8 mouse cellular contexts compared by ENCODE assay signal in the genomic region with DNA sequence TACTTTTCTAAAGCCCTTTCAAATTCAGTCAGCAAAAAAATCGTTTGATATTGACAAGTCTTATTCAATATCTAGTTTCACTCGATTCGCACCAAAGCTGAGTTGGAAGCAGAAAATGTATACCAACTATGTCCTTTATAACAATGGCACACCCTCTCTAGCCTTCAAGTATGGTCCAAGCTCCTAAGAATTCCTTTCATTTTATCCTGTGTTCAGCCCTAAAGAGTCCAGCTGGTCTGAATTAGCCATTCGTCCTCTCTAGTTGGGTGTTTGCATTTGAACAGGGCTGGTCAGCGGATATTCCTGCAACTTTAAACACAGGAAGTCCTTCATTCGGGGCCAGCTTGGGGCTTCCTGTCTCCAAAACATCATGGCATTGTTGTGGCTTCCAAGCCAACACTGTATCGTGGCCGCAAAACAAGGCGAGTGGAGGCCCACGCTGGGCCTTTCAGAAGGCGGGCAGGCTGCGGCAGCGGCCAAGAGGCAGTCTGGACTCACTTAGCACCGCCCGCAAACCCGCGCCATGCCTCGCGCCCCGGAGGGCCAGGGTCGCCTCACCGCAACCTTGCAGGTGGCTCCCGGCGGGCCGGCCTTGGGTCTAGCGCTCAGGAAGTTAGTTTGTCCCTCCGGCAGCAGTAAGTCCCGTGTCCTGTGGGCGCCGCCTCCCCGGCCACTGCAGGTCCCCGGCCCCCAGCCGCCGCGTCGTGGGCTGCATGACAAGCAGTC.
DNase-seq lines count a peak whose midpoint lies in the region; ATAC-seq and TF ChIP-seq lines count a peak whose summit lies in the region.

No protein-coding gene starts in this region.

- peak overlapping the region; percentile 67 for H3K4me3 ChIP-seq in testis, adult 2 months (ENCODE audit: control insufficient read depth, low read depth, low read length)
- peak overlapping the region; percentile 75 for H3K4me3 ChIP-seq in forebrain, embryonic 14.5 days (ENCODE audit: low read depth, low read length)
- H3K4me3 ChIP-seq in liver, postnatal 0 days (ENCODE audit: low read depth, low read length) = peak overlapping the region; percentile 82
- peak overlapping the region; percentile 69 for H3K4me3 ChIP-seq in neural tube, embryonic 12.5 days

- no peak for TF ChIP-seq EP300 in liver, postnatal 0 days (IDR thresholded peaks at IDR 0.05; ENCODE audit: low read depth)

- WGBS in forebrain, embryonic 14.5 days = 2% methylated on average over 35 of the region's 36 CpGs
- 3% methylated on average over 27 of the region's 36 CpGs for WGBS in liver, postnatal 0 days (ENCODE audit: insufficient replicate concordance)
- 3% methylated on average over 36 of the region's 36 CpGs for WGBS in neural tube, embryonic 12.5 days

- DNase-seq in testis, postnatal 10 days (ENCODE audit: low spot score) = no peak
- DNase-seq in forebrain, embryonic 14.5 days (ENCODE audit: low spot score) = peak; percentile 53
- peak; percentile 52 for DNase-seq in hindlimb bud, embryonic 11.5 days (ENCODE audit: extremely low spot score, low read depth, low spot score)
- DNase-seq in liver, postnatal 0 days = no peak
- no peak for DNase-seq in gastrocnemius, postnatal 25 days

- H3K9me3 ChIP-seq in forebrain, embryonic 14.5 days (replicated peaks; ENCODE audit: control insufficient read depth, low read length) = no peaks in the 10 kb centered on the region
- no peaks in the 10 kb centered on the region for H3K9me3 ChIP-seq in liver, postnatal 0 days (ENCODE audit: low read length)
- H3K9me3 ChIP-seq in neural tube, embryonic 12.5 days = no peaks in the 10 kb centered on the region

- peak overlapping the region; percentile 15 for H3K27ac ChIP-seq in testis, adult 2 months (ENCODE audit: control insufficient read depth, insufficient read depth, low read depth, low read length)
- H3K27ac ChIP-seq in forebrain, embryonic 14.5 days (ENCODE audit: low read depth, low read length) = peak overlapping the region; percentile 93
- H3K27ac ChIP-seq in liver, postnatal 0 days (ENCODE audit: low read depth) = peak overlapping the region; percentile 80
- peak overlapping the region; percentile 95 for H3K27ac ChIP-seq in neural tube, embryonic 12.5 days

- peak overlapping the region; percentile 90 for H3K9ac ChIP-seq in forebrain, embryonic 14.5 days (ENCODE audit: low read length)
- peak overlapping the region; percentile 78 for H3K9ac ChIP-seq in liver, postnatal 0 days (replicated peaks)
- H3K9ac ChIP-seq in neural tube, embryonic 12.5 days = peak overlapping the region; percentile 89

- TF ChIP-seq CTCF in testis, adult 2 months (IDR thresholded peaks at IDR 0.05; ENCODE audit: control insufficient read depth, insufficient read depth, insufficient replicate concordance, low read depth, low read length) = no peak
- no peak for TF ChIP-seq CTCF in liver, postnatal 0 days (IDR thresholded peaks at IDR 0.05; ENCODE audit: low read depth)

- 0 out of 2 replicates have a peak, but pooled peaks have one; percentile 16 for ATAC-seq in cerebellum, adult (ENCODE audit: insufficient number of reproducible peaks, low FRiP score, low TSS enrichment)
- ATAC-seq in forebrain, embryonic 14.5 days = peak; percentile 38
- ATAC-seq in liver, postnatal 0 days = peak; percentile 26
- ATAC-seq in neural tube, embryonic 12.5 days (ENCODE audit: low FRiP score, low read depth) = peak; percentile 51

- H3K4me1 ChIP-seq in testis, adult 2 months (ENCODE audit: control insufficient read depth, insufficient read depth, low read length) = peaks cover 7% of the 10 kb centered on the region
- H3K4me1 ChIP-seq in forebrain, embryonic 14.5 days (ENCODE audit: control insufficient read depth, insufficient read depth, low read length) = peaks cover 45% of the 10 kb centered on the region
- peaks cover 15% of the 10 kb centered on the region for H3K4me1 ChIP-seq in liver, postnatal 0 days (ENCODE audit: insufficient read depth)
- peaks cover 51% of the 10 kb centered on the region for H3K4me1 ChIP-seq in neural tube, embryonic 12.5 days

- H3K27me3 ChIP-seq in testis, adult 2 months (ENCODE audit: control insufficient read depth, insufficient read depth, low read length) = no peaks in the 10 kb centered on the region
- H3K27me3 ChIP-seq in forebrain, embryonic 14.5 days (replicated peaks; ENCODE audit: control insufficient read depth, insufficient read depth, low read length) = no peaks in the 10 kb centered on the region
- no peaks in the 10 kb centered on the region for H3K27me3 ChIP-seq in liver, postnatal 0 days (ENCODE audit: insufficient read depth, low read length)
- no peaks in the 10 kb centered on the region for H3K27me3 ChIP-seq in neural tube, embryonic 12.5 days (replicated peaks)

- peak overlapping the region; percentile 83 for H3K4me2 ChIP-seq in forebrain, embryonic 14.5 days (ENCODE audit: low read length)
- peak overlapping the region; percentile 89 for H3K4me2 ChIP-seq in liver, postnatal 0 days (ENCODE audit: low read depth, low read length)
- H3K4me2 ChIP-seq in neural tube, embryonic 12.5 days (replicated peaks) = peak overlapping the region; percentile 88

- TF ChIP-seq POLR2A in testis, adult 2 months (IDR thresholded peaks at IDR 0.05; ENCODE audit: control insufficient read depth, low read depth, low read length) = no peak

- H3K36me3 ChIP-seq in testis, adult 2 months (ENCODE audit: control insufficient read depth, insufficient read depth, low read length) = no peaks in the 10 kb centered on the region
- H3K36me3 ChIP-seq in forebrain, embryonic 14.5 days (ENCODE audit: control insufficient read depth, insufficient read depth, low read length) = peaks cover 11% of the 10 kb centered on the region; the same call in 1 of the 2 replicates
- no peaks in the 10 kb centered on the region for H3K36me3 ChIP-seq in liver, postnatal 0 days (replicated peaks; ENCODE audit: insufficient read depth, low read length)
- peaks cover 12% of the 10 kb centered on the region; the same call in 1 of the 2 replicates for H3K36me3 ChIP-seq in neural tube, embryonic 12.5 days

Comparison
In these comparisons a context has a peak if more than half of its experiments do, and no peak if none do; other contexts are left out.
1. H3K27ac ChIP-seq: peak in every context shown above with its lines; median percentile 95 in neural tube, embryonic 12.5 days; 93 in forebrain, embryonic 14.5 days; 80 in liver, postnatal 0 days; 15 in testis, adult 2 months.
2. DNase-seq: peak in forebrain, embryonic 14.5 days (single experiment) and hindlimb bud, embryonic 11.5 days (single experiment); none in testis, postnatal 10 days (single experiment), liver, postnatal 0 days (single experiment) and gastrocnemius, postnatal 25 days (single experiment).
3. Peak in every context shown above with its lines, with median percentiles within 50 percentile points of each other: H3K4me3 ChIP-seq, ATAC-seq, H3K4me2 ChIP-seq and H3K9ac ChIP-seq.